Mouse (Mus musculus) intestine, postnatal 0 days (tissue): ENCODE data around the gene Tbc1d9. TPM values are rescaled to one million over a fixed set of nuclear protein-coding genes. Genes with fewer than 3 reads are reported as not detected.

Source experiments
- ATAC-seq: fragments of 200-750 bp; cut with Nextera tagmentation; 2 replicates; pipeline ENCODE4 v1.8.0; 2017; ENCODE audit warnings: mild to moderate bottlenecking, moderate TSS enrichment, moderate library complexity
- H3K27ac ChIP-seq: fragments of 300-500 bp; sonication (generic); 2 replicates; pipeline ENCODE4 v1.5.1; 2014; ENCODE audit warnings: mild to moderate bottlenecking, low read depth, low read length, moderate library complexity
- H3K27me3 ChIP-seq: fragments of 300-500 bp; sonication (generic); replicated peaks from 2 replicates; pipeline ENCODE4 v1.6.1; 2014; ENCODE audit warnings: low read length, mixed read lengths; ENCODE audit not compliant: control insufficient read depth, insufficient read depth
- H3K36me3 ChIP-seq: fragments of 300-500 bp; sonication (generic); 2 replicates; pipeline ENCODE4 v1.6.1; 2014; ENCODE audit warnings: mild to moderate bottlenecking, moderate library complexity; ENCODE audit not compliant: control insufficient read depth, insufficient read depth
- H3K4me1 ChIP-seq: fragments of 300-500 bp; sonication (generic); replicated peaks from 2 replicates; pipeline ENCODE4 v1.6.1; 2014; ENCODE audit warnings: antibody characterized with exemption, low read length, mixed read lengths; ENCODE audit not compliant: control insufficient read depth, insufficient read depth
- H3K4me2 ChIP-seq: fragments of 300-500 bp; sonication (generic); replicated peaks from 2 replicates; pipeline ENCODE4 v1.6.1; 2014; ENCODE audit warnings: low read depth, mild to moderate bottlenecking, moderate library complexity
- H3K4me3 ChIP-seq: fragments of 300-500 bp; sonication (generic); 2 replicates; pipeline ENCODE4 v1.5.1; 2014; ENCODE audit warnings: low read depth, low read length
- H3K9ac ChIP-seq: fragments of 300-500 bp; sonication (generic); 2 replicates; pipeline ENCODE4 v1.6.1; 2014; ENCODE audit warnings: mild to moderate bottlenecking, low read depth, low read length
- H3K9me3 ChIP-seq: fragments of 300-500 bp; sonication (generic); 2 replicates; pipeline ENCODE4 v1.6.1; 2016; ENCODE audit warnings: mixed run types; ENCODE audit not compliant: control insufficient read depth
- CTCF ChIP-seq: sonication (generic); IDR thresholded peaks from 2 replicates; pipeline ENCODE4 v1.5.1; 2016; ENCODE audit warnings: low read depth, mild to moderate bottlenecking, control low read depth, antibody characterized with exemption, moderate library complexity
- WGBS: fragments of 180-500 bp; shearing (Covaris S2); extraction: QIAGEN DNeasy Blood & Tissue Kit; methylation state at CpG from one replicate; pipeline ENCODE4 v1.1.7; 2014; 5-methylcytosine and 5-hydroxymethylcytosine counted together
- polyA plus RNA-seq: library from polyadenylated mRNA; unstranded; fragments of >200 nt; fragmentation: Nextera tagmentation; extraction: Ambion mirVana; gene quantifications from 2 replicates; pipeline ENCODE4 v1.2.1, GENCODE M21; 2015

Tbc1d9 gene
- polyA plus RNA-seq, result 1.7 TPM in 2 replicates

GRCm38 (mm10) chr8:83165235-83165930 lies at the start of gene Tbc1d9:
TSS of gene Tbc1d9 (plus strand) at chr8:83165352.
- WGBS, result under 1% methylated on average over 63 of the region's 63 CpGs
- peak; percentile 94 for ATAC-seq
- H3K4me3 ChIP-seq, result peak within 1 kb of the TSS; percentile 73
- H3K4me1 ChIP-seq, result no peaks in the 10 kb centered on the region
- TF ChIP-seq CTCF, result peak; percentile 70
- peak within 1 kb of the TSS; percentile 79 for H3K9ac ChIP-seq
- no peaks in the 10 kb centered on the region for H3K27me3 ChIP-seq
- peak within 1 kb of the TSS; percentile 96 for H3K4me2 ChIP-seq
- H3K9me3 ChIP-seq, result no peaks in the 10 kb centered on the region
- peak within 1 kb of the TSS; percentile 89 for H3K27ac ChIP-seq
- no peaks in the 10 kb centered on the region for H3K36me3 ChIP-seq

DNA sequence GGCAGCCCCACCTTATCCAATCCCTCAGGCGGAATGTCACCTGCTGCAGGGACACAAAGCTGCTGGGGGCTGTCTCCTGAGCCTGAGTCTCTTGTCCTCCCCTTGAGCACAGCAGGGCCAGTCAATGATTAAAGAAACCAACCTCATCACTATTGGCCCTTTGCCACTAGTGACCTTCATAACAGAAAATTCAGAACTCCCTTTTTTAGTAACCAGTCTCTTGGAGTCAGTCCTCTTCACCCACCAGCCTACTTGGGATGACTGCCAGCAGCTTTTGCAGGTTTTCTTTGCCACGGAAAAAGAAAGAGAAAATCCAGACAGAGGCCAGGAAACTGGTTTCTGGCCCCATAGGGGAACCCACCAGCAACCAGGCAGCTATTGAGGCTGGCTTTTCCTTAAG lies 30.1 kb upstream of the Tbc1d9 start:
- no peak overlapping the region for H3K4me2 ChIP-seq
- ATAC-seq, result no peak
- H3K4me1 ChIP-seq, result no peaks in the 10 kb centered on the region
- no peaks in the 10 kb centered on the region for H3K9me3 ChIP-seq
- no peak overlapping the region for H3K4me3 ChIP-seq
- 52% methylated on average over 2 of the region's 2 CpGs for WGBS
- H3K27me3 ChIP-seq, result no peaks in the 10 kb centered on the region
- TF ChIP-seq CTCF, result no peak
- H3K9ac ChIP-seq, result no peak overlapping the region
- no peak overlapping the region for H3K27ac ChIP-seq
- no peaks in the 10 kb centered on the region for H3K36me3 ChIP-seq

DNA sequence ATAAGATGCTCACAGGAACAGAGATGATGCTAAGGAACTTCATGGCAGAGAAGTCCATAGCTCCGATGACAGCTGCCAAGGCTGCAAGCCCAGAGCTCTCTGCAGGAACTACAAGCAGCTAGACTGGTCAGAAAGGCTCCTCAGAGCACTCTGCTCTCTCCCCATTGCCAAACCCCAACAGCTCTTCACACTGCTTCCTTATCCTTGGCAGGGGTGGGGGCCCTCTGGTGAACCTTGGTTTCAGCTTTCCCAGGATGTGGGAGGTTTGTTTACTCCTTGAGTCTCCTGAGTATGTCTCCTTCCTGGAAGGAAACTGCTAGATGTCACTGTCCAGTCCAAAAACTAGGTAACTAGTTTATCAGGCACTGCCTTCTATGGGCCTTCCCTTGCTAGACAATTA lies 25.1 kb upstream of the Tbc1d9 start:
- no peaks in the 10 kb centered on the region for H3K9me3 ChIP-seq
- no peaks in the 10 kb centered on the region for H3K4me1 ChIP-seq
- H3K36me3 ChIP-seq, result no peaks in the 10 kb centered on the region
- H3K4me3 ChIP-seq, result no peak overlapping the region
- no peak overlapping the region for H3K27ac ChIP-seq
- TF ChIP-seq CTCF, result no peak
- WGBS, result 47% methylated on average over 1 of the region's 1 CpGs
- H3K4me2 ChIP-seq, result no peak overlapping the region
- no peak overlapping the region for H3K9ac ChIP-seq
- no peaks in the 10 kb centered on the region for H3K27me3 ChIP-seq
- ATAC-seq, result peak; percentile 78

DNA sequence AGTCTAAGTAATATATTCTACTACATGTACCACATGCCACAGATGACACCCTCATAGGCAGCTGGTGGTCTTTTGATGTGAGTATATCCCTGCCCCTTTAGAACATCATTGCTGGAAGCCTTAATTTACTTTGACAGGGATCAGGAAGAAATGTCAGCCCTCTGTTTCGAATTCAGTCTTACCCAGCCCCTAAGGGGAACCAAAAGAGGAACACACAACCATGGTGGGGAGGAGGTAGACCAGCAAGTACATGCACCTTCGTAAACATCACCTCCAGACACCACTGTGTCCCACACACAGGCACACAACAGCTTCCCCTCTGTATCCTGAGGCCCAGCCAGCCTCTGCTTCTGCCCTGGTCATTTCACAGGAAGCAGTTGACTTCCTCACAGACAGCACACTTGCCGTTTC lies 24.4 kb upstream of the Tbc1d9 start:
- Histone ChIP-seq H3K9ac (no peak overlapping the region), H3K4me1 (no peaks in the 10 kb centered on the region), H3K27ac (no peak overlapping the region), H3K4me2 (no peak overlapping the region), H3K9me3 (no peaks in the 10 kb centered on the region), H3K36me3 (no peaks in the 10 kb centered on the region), H3K27me3 (no peaks in the 10 kb centered on the region), H3K4me3 (no peak overlapping the region)
- WGBS, result 64% methylated on average over 3 of the region's 3 CpGs
- TF ChIP-seq CTCF, result no peak
- no peak for ATAC-seq

- WGBS, result 72% methylated on average over 5 of the region's 5 CpGs
- no peak overlapping the region for H3K27ac ChIP-seq
Measured at GRCm38 (mm10) chr8:83141358-83141757, 23.8 kb upstream of the Tbc1d9 start.

GRCm38 (mm10) chr8:83144601-83145000 lies 20.6 kb upstream of the Tbc1d9 start:
- H3K27ac ChIP-seq, result no peak overlapping the region
- TF ChIP-seq CTCF, result no peak
- no peak overlapping the region for H3K4me3 ChIP-seq
- 92% methylated on average over 4 of the region's 4 CpGs for WGBS
- no peaks in the 10 kb centered on the region for H3K27me3 ChIP-seq
- no peak overlapping the region for H3K9ac ChIP-seq
- H3K36me3 ChIP-seq, result no peaks in the 10 kb centered on the region
- no peaks in the 10 kb centered on the region for H3K9me3 ChIP-seq
- H3K4me2 ChIP-seq, result no peak overlapping the region
- ATAC-seq, result no peak
- H3K4me1 ChIP-seq, result no peaks in the 10 kb centered on the region

More at GRCm38 (mm10) chr8:83141358-83141757, 23.8 kb upstream of the Tbc1d9 start:
- Histone ChIP-seq H3K9ac (no peak overlapping the region), H3K4me3 (no peak overlapping the region), H3K27me3 (no peaks in the 10 kb centered on the region), H3K36me3 (no peaks in the 10 kb centered on the region), H3K9me3 (no peaks in the 10 kb centered on the region), H3K4me1 (no peaks in the 10 kb centered on the region), H3K4me2 (no peak overlapping the region)
- TF ChIP-seq CTCF, result no peak
- no peak for ATAC-seq
